Comparison of ENCODE assay signal across 25 mouse cellular contexts in genomic region chr12:110993226-110993625, GRCm38 (mm10). TPM values are rescaled to one million over a fixed set of nuclear protein-coding genes. Genes with fewer than 3 reads are reported as not detected.
DNase-seq lines count a peak whose midpoint lies in the region; ATAC-seq and TF ChIP-seq lines count a peak whose summit lies in the region.
"Had no signal": no experiment of that assay in that cellular context is flagged by ENCODE, and none has a peak within 500 bp of the region (broad histone marks: within the 10 kb centered on the region; RNA-seq: fewer than 3 reads in every experiment).

No protein-coding gene starts in this region.

- TF ChIP-seq POLR2A in small intestine, adult 2 months (IDR thresholded peaks at IDR 0.05; ENCODE audit: low read depth, low read length) = no peak

- H3K4me1 ChIP-seq in liver, embryonic 12.5 days = peaks cover 45% of the 10 kb centered on the region
- H3K4me1 ChIP-seq in liver, embryonic 11.5 days (replicated peaks; ENCODE audit: control insufficient read depth, insufficient read depth, low read length) = peaks cover 3% of the 10 kb centered on the region; the same call in 1 of the 2 replicates
- peaks cover 27% of the 10 kb centered on the region; the same call in 1 of the 2 replicates for H3K4me1 ChIP-seq in small intestine, adult 2 months (ENCODE audit: control insufficient read depth, insufficient read depth, insufficient read length, low read length)

- H3K27ac ChIP-seq in gastrocnemius, adult 2 months = no peak overlapping the region
- peak overlapping the region; percentile 2; the same call in 1 of the 2 replicates for H3K27ac ChIP-seq in liver, embryonic 12.5 days
- no peak overlapping the region for H3K27ac ChIP-seq in liver, embryonic 11.5 days (ENCODE audit: low read depth, low read length)
- H3K27ac ChIP-seq in small intestine, adult 2 months (ENCODE audit: insufficient read depth, low read depth, low read length) = peak overlapping the region; percentile 89
- H3K27ac ChIP-seq: embryonic facial prominence, embryonic 15.5 days; forebrain, embryonic 13.5 days; hindbrain, embryonic 15.5 days; kidney, embryonic 15.5 days; limb, embryonic 13.5 days; midbrain, embryonic 15.5 days had no signal

- H3K4me2 ChIP-seq in liver, embryonic 12.5 days = no peak overlapping the region
- no peak overlapping the region for H3K4me2 ChIP-seq in liver, embryonic 11.5 days

- WGBS in liver, embryonic 12.5 days (ENCODE audit: insufficient replicate concordance) = 85% methylated on average over 3 of the region's 3 CpGs
- WGBS in liver, embryonic 11.5 days = 72% methylated on average over 3 of the region's 3 CpGs
- WGBS in small intestine, adult 2 months = 25% methylated on average over 3 of the region's 3 CpGs

- H3K9me3 ChIP-seq in liver, embryonic 12.5 days (replicated peaks) = peaks cover 7% of the 10 kb centered on the region
- no peaks in the 10 kb centered on the region for H3K9me3 ChIP-seq in liver, embryonic 11.5 days (ENCODE audit: control insufficient read depth, low read length)
- H3K9me3 ChIP-seq: hindbrain, embryonic 15.5 days; midbrain, embryonic 15.5 days; stomach, embryonic 15.5 days had no signal

- H3K9ac ChIP-seq in liver, embryonic 12.5 days = no peak overlapping the region
- no peak overlapping the region for H3K9ac ChIP-seq in liver, embryonic 11.5 days (ENCODE audit: low read depth, low read length)
- H3K9ac ChIP-seq: embryonic facial prominence, embryonic 15.5 days; forebrain, embryonic 13.5 days; hindbrain, embryonic 15.5 days; kidney, embryonic 15.5 days; midbrain, embryonic 15.5 days; stomach, embryonic 15.5 days had no signal

- no peak overlapping the region for H3K4me3 ChIP-seq in gastrocnemius, adult 2 months
- H3K4me3 ChIP-seq in liver, embryonic 12.5 days = no peak overlapping the region
- H3K4me3 ChIP-seq in liver, embryonic 11.5 days (ENCODE audit: low read depth, low read length) = no peak overlapping the region
- H3K4me3 ChIP-seq in small intestine, adult 2 months (ENCODE audit: low read depth, low read length) = no peak overlapping the region
- H3K4me3 ChIP-seq: midbrain, embryonic 15.5 days had no signal

- no peaks in the 10 kb centered on the region for H3K27me3 ChIP-seq in liver, embryonic 12.5 days (replicated peaks)
- no peaks in the 10 kb centered on the region for H3K27me3 ChIP-seq in liver, embryonic 11.5 days (replicated peaks; ENCODE audit: control insufficient read depth, insufficient read depth, low read length)
- H3K27me3 ChIP-seq in small intestine, adult 2 months (ENCODE audit: control insufficient read depth, insufficient read depth, low read length) = no peaks in the 10 kb centered on the region
- H3K27me3 ChIP-seq: embryonic facial prominence, embryonic 15.5 days; forebrain, embryonic 13.5 days; heart, embryonic 13.5 days; hindbrain, embryonic 15.5 days; kidney, embryonic 15.5 days; limb, embryonic 13.5 days; liver, embryonic 15.5 days; midbrain, embryonic 15.5 days; stomach, embryonic 15.5 days had no signal

- H3K36me3 ChIP-seq in liver, embryonic 12.5 days = no peaks in the 10 kb centered on the region
- no peaks in the 10 kb centered on the region for H3K36me3 ChIP-seq in liver, embryonic 11.5 days (ENCODE audit: control insufficient read depth, insufficient read depth, low read length)
- no peaks in the 10 kb centered on the region for H3K36me3 ChIP-seq in small intestine, adult 2 months (ENCODE audit: control insufficient read depth, insufficient read depth, low read length)
- H3K36me3 ChIP-seq: embryonic facial prominence, embryonic 15.5 days; heart, embryonic 13.5 days; hindbrain, embryonic 15.5 days; kidney, embryonic 15.5 days; limb, embryonic 13.5 days; liver, embryonic 15.5 days; midbrain, embryonic 10.5 days; midbrain, embryonic 15.5 days; stomach, embryonic 15.5 days had no signal

- no peak for ATAC-seq in liver, embryonic 12.5 days
- no peak for ATAC-seq in liver, embryonic 11.5 days (replicated peaks; ENCODE audit: low FRiP score)

- TF ChIP-seq CTCF in gastrocnemius, adult 2 months (IDR thresholded peaks at IDR 0.05) = no peak
- TF ChIP-seq CTCF in small intestine, adult 2 months (IDR thresholded peaks at IDR 0.05; ENCODE audit: extremely low read depth, insufficient read length, insufficient replicate concordance, low read depth, low read length) = no peak

- peak; percentile 15 for DNase-seq in gastrocnemius, adult 2 months
- no peak for DNase-seq in gastrocnemius, postnatal 36 days
- no peak for DNase-seq in liver, embryonic 11.5 days (ENCODE audit: low spot score)
- DNase-seq in thymus, postnatal 0 days (ENCODE audit: low spot score) = no peak
- DNase-seq in ovary, postnatal 36 days (ENCODE audit: low spot score) = no peak
- DNase-seq: adrenal gland, postnatal 25 days; gastrocnemius, postnatal 25 days; heart, adult 18-20 months; heart, postnatal 10 days; lung, embryonic 14.5 days; lung, postnatal 14 days; right cerebral cortex, postnatal 14 days; thymus, postnatal 25 days had no signal

- intact Hi-C loops in gastrocnemius, adult 2 months (cut with DNase I) = loop anchor here (2.0 to 10.0 kb wide), 4 partner anchors 44 to 578 kb away; partner anchors contain the start of genes Cinp, Rcor1, Tecpr2 and Zfp839
- intact Hi-C loops in gastrocnemius, postnatal 36 days (cut with DNase I) = loop anchor here (5.0 kb wide), 1 partner anchor 106 kb away; the partner anchor contains the start of genes Cinp and Tecpr2

RNA-seq across cellular contexts. Expression of gene Ankrd9, which starts 14.4 kb away (rescaled TPM):
- 100 to 1,000 TPM; 150 to 203 TPM for total RNA-seq in gastrocnemius, adult 2 months (2021)
- 100 to 1,000 TPM; 161 to 219 TPM for total RNA-seq in gastrocnemius, postnatal 36 days (2021)
- 62.2 TPM in 2 replicates for polyA plus RNA-seq in liver, embryonic 12.5 days (2016; fragmentation: Nextera tagmentation; extraction: Ambion mirVana)
- 32.9 and 33.3 TPM in 2 replicates for polyA plus RNA-seq in liver, embryonic 11.5 days (2014; fragmentation: Nextera tagmentation; extraction: Ambion mirVana)
- 174 and 206 TPM in 2 replicates for polyA plus RNA-seq in small intestine, adult 2 months (2012; rRNA removed)
- polyA plus RNA-seq in thymus, postnatal 0 days (2015; fragmentation: Nextera tagmentation; extraction: Ambion mirVana) = 9.6 and 11.0 TPM in 2 replicates

RNA-seq across cellular contexts. Expression of gene Rcor1, which starts 45.9 kb away (rescaled TPM):
- total RNA-seq in gastrocnemius, adult 2 months (2021) = 1 to 10 TPM; 6.8 to 8.5 TPM
- 1 to 10 TPM; 7.1 to 7.3 TPM for total RNA-seq in gastrocnemius, postnatal 36 days (2021)
- polyA plus RNA-seq in liver, embryonic 12.5 days (2016; fragmentation: Nextera tagmentation; extraction: Ambion mirVana) = 8.5 and 10.4 TPM in 2 replicates
- polyA plus RNA-seq in liver, embryonic 11.5 days (2014; fragmentation: Nextera tagmentation; extraction: Ambion mirVana) = 17.4 and 18.2 TPM in 2 replicates
- 4.6 and 6.5 TPM in 2 replicates for polyA plus RNA-seq in small intestine, adult 2 months (2012; rRNA removed)
- 10.1 and 14.0 TPM in 2 replicates for polyA plus RNA-seq in thymus, postnatal 0 days (2015; fragmentation: Nextera tagmentation; extraction: Ambion mirVana)

Comparison
In these comparisons a context has a peak if more than half of its experiments do, and no peak if none do; other contexts are left out.
1. H3K27ac ChIP-seq: peak in liver, embryonic 12.5 days (single experiment) and small intestine, adult 2 months (single experiment); none in gastrocnemius, adult 2 months (single experiment) and liver, embryonic 11.5 days (single experiment).